Mouse (Mus musculus): ENCODE measurements around the gene Rgl1.

- no peak for TF ChIP-seq GATA1 (IDR thresholded peaks at IDR 0.05; ENCODE audit: borderline replicate concordance, low read length)
- no peak for TF ChIP-seq FLI1 (IDR thresholded peaks at IDR 0.05; ENCODE audit: low read length)
Measured at GRCm38 (mm10) chr1:152615987-152616776, 150.0 kb downstream of the Rgl1 start.

All from megakaryocyte, embryonic 14.5 days (primary cell).